Mouse (Mus musculus): ENCODE results near the gene Gimd1. TPM values are rescaled to one million over a fixed set of nuclear protein-coding genes. Genes with fewer than 3 reads are reported as not detected.

Gimd1 gene
- polyA plus RNA-seq (2014; fragmentation: Nextera tagmentation; extraction: Ambion mirVana): 2.7 and 5.0 TPM in 2 replicates

DNA sequence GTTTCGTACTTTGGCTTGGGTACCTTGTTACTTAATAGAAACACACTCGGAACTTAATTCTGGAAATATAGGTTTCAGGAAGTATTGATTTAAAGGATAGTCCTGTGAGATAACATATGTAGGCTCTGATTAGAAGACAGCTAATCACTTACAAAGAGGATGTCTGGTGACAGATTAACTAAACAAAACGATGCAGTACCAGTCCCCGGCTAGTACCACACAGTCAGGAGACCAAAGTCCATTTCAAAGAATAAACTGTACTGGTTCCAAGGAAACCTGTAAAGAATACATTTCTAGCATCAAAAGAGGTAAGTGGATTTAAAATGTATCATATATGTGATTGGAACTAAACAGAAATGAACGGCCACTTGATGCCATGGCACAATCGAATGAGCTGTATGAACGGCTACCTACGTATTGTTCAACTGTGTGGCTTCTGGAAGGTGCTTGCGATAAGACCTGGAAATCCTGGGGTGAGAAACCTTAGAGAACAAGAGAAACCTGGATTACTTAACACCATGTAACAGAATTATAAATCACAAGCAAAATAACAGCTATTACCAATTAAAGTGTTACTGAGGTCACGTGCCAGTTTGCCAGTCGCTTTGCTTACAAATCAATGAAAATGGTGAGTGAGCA is at the start of gene Gimd1:
Gene Gimd1, plus strand, starts transcription at position 220 of the 639 bp plus-strand sequence.
- no peaks in the 10 kb centered on the region for H3K36me3 ChIP-seq (ENCODE audit: control insufficient read depth, insufficient read depth, low read length)
- H3K9me3 ChIP-seq (ENCODE audit: control insufficient read depth, low read length): no peaks in the 10 kb centered on the region
- ATAC-seq (replicated peaks; ENCODE audit: low FRiP score, low TSS enrichment, low read depth) (peak; percentile 71; the same call in 1 of the 2 replicates), DNase-seq (ENCODE audit: low spot score) (no peak)
- H3K4me1 ChIP-seq (replicated peaks; ENCODE audit: control insufficient read depth, insufficient read depth, low read length): no peaks in the 10 kb centered on the region
- H3K27me3 ChIP-seq (replicated peaks; ENCODE audit: control insufficient read depth, insufficient read depth, low read length): no peaks in the 10 kb centered on the region
- H3K27ac ChIP-seq (ENCODE audit: low read depth): no peak within 1 kb of the TSS
- H3K4me2 ChIP-seq (ENCODE audit: low read length): no peak within 1 kb of the TSS
- 74% methylated on average over 11 of the region's 11 CpGs for WGBS
- H3K4me3 ChIP-seq (ENCODE audit: low read depth, low read length): no peak within 1 kb of the TSS
- no peak within 1 kb of the TSS for H3K9ac ChIP-seq (ENCODE audit: low read length)

DNA sequence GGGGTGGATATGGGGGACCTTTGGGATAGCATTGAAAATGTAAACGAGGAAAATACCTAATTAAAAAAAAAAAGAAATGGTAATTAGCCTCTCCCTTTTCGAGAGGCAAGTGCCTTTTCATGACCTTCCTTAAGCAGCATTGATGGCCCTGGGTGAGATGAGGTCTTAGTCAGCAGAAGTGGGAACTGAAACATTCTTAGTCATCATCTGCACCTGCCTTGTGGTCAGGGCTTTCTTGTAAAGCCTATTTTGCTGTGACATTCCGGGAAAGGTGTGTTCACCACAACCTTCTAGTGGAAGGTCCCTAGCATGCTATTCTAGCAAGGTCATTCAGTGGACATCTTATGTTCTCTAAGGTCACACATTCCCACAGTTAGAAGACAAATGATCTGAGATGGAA is 48.4 kb upstream of the Gimd1 start:
- Histone ChIP-seq H3K4me3 (ENCODE audit: low read depth, low read length) (no peak overlapping the region), H3K27ac (ENCODE audit: low read depth) (no peak overlapping the region), H3K9ac (ENCODE audit: low read length) (no peak overlapping the region), H3K27me3 (replicated peaks; ENCODE audit: control insufficient read depth, insufficient read depth, low read length) (no peaks in the 10 kb centered on the region), H3K4me1 (replicated peaks; ENCODE audit: control insufficient read depth, insufficient read depth, low read length) (peaks cover 6% of the 10 kb centered on the region; the same call in 1 of the 2 replicates), H3K4me2 (ENCODE audit: low read length) (no peak overlapping the region), H3K36me3 (ENCODE audit: control insufficient read depth, insufficient read depth, low read length) (no peaks in the 10 kb centered on the region), H3K9me3 (ENCODE audit: control insufficient read depth, low read length) (no peaks in the 10 kb centered on the region)
- ATAC-seq (replicated peaks; ENCODE audit: low FRiP score, low TSS enrichment, low read depth): no peak
- DNase-seq (ENCODE audit: low spot score): no peak
- 87% methylated on average over 3 of the region's 3 CpGs for WGBS

DNA sequence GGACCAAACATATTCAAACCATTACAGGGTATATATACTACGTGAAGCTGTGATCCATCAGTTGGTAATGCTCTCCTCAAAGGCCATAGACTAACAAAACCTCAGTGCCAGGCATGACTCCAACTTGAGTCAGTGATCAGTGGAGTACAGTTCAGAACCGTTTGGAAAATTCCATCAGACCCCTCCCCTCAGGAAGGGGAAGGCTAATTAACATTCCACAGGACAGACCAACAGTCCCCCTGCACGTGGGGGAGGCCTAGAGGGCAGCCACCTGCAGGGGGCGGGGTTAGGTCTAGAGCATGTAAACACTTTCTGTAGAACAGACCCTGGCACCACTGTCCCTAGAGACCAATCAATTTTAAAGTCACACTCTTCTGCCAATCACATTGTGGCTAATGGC is 47.3 kb upstream of the Gimd1 start:
- DNase-seq (ENCODE audit: low spot score) (no peak), ATAC-seq (replicated peaks; ENCODE audit: low FRiP score, low TSS enrichment, low read depth) (no peak)
- no peak overlapping the region for H3K4me2 ChIP-seq (ENCODE audit: low read length)
- WGBS: 48% methylated on average over 4 of the region's 4 CpGs
- no peak overlapping the region for H3K27ac ChIP-seq (ENCODE audit: low read depth)
- H3K4me3 ChIP-seq (ENCODE audit: low read depth, low read length): no peak overlapping the region
- no peaks in the 10 kb centered on the region for H3K36me3 ChIP-seq (ENCODE audit: control insufficient read depth, insufficient read depth, low read length)
- no peaks in the 10 kb centered on the region for H3K9me3 ChIP-seq (ENCODE audit: control insufficient read depth, low read length)
- H3K9ac ChIP-seq (ENCODE audit: low read length): no peak overlapping the region
- peaks cover 6% of the 10 kb centered on the region; the same call in 1 of the 2 replicates for H3K4me1 ChIP-seq (replicated peaks; ENCODE audit: control insufficient read depth, insufficient read depth, low read length)
- no peaks in the 10 kb centered on the region for H3K27me3 ChIP-seq (replicated peaks; ENCODE audit: control insufficient read depth, insufficient read depth, low read length)

DNA sequence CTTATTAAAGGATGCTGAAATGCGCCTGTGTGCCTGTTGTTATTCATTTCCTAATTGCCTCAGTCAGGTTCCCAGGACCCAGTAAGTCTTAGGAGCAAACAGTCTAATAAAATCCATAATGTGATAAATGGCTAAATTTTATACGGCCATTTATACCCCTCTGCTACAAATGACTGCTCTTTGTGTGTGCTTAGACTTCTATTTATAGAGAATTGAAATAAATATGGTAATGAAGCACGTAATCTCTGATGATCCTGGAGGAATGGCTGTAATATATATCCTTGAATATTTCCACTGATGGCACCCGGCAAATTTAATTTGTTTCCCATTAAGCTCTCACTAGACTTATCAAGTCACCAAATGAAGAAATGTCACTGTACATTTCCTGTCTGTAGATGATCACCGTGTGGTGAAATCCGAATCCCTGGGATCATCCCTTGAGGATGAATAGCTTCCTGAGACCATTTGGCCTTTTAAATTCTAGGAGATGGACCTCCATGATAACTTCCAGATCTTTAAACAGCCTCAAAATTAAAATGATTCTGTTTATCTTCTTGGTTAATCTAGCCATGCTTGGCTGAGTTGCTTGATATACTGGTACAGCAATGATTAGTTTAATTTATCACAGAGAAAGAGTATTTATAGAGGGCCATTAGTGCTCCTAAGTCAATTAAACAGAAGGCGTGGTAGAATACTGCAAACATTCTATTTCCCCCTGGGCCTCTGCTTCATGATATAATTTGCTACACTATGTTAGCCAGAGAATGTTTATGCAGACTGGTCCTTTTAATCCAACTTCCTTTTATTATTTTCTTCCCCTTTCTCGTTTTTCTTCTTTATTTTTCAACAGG is 44.3 kb upstream of the Gimd1 start:
- peaks cover 6% of the 10 kb centered on the region; the same call in 1 of the 2 replicates for H3K4me1 ChIP-seq (replicated peaks; ENCODE audit: control insufficient read depth, insufficient read depth, low read length)
- DNase-seq (ENCODE audit: low spot score) (no peak), ATAC-seq (replicated peaks; ENCODE audit: low FRiP score, low TSS enrichment, low read depth) (peak; percentile 53)
- no peak overlapping the region for H3K4me2 ChIP-seq (ENCODE audit: low read length)
- H3K9me3 ChIP-seq (ENCODE audit: control insufficient read depth, low read length): no peaks in the 10 kb centered on the region
- no peak overlapping the region for H3K4me3 ChIP-seq (ENCODE audit: low read depth, low read length)
- no peaks in the 10 kb centered on the region for H3K27me3 ChIP-seq (replicated peaks; ENCODE audit: control insufficient read depth, insufficient read depth, low read length)
- H3K27ac ChIP-seq (ENCODE audit: low read depth): no peak overlapping the region
- 36% methylated on average over 8 of the region's 8 CpGs for WGBS
- no peaks in the 10 kb centered on the region for H3K36me3 ChIP-seq (ENCODE audit: control insufficient read depth, insufficient read depth, low read length)
- no peak overlapping the region for H3K9ac ChIP-seq (ENCODE audit: low read length)

DNA sequence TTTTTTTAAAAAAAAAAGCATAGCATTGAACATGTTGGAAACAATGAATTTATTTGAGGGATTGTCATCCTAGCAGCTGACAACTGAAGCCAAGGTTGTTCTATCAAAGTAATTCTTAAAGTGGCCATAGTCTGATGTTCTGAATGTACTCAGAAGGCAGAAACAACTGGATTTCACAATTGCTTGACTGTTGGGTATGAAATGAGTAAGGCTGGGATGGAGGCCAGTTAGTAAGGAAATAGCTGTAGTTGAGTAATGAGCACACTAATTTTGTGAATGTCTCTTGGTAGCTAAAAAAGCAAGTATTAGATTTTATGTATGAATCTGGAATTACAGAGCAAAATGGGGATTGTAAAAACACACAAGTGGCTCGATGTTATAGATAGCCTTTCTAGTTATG is 41.5 kb upstream of the Gimd1 start:
- no peak for DNase-seq (ENCODE audit: low spot score)
- Histone ChIP-seq H3K4me1 (replicated peaks; ENCODE audit: control insufficient read depth, insufficient read depth, low read length) (peaks cover 6% of the 10 kb centered on the region; the same call in 1 of the 2 replicates), H3K27me3 (replicated peaks; ENCODE audit: control insufficient read depth, insufficient read depth, low read length) (no peaks in the 10 kb centered on the region), H3K9ac (ENCODE audit: low read length) (no peak overlapping the region), H3K9me3 (ENCODE audit: control insufficient read depth, low read length) (no peaks in the 10 kb centered on the region), H3K27ac (ENCODE audit: low read depth) (no peak overlapping the region), H3K36me3 (ENCODE audit: control insufficient read depth, insufficient read depth, low read length) (no peaks in the 10 kb centered on the region), H3K4me3 (ENCODE audit: low read depth, low read length) (no peak overlapping the region), H3K4me2 (ENCODE audit: low read length) (no peak overlapping the region)
- no peak for ATAC-seq (replicated peaks; ENCODE audit: low FRiP score, low TSS enrichment, low read depth)
- WGBS: 88% methylated on average over 1 of the region's 1 CpGs

DNA sequence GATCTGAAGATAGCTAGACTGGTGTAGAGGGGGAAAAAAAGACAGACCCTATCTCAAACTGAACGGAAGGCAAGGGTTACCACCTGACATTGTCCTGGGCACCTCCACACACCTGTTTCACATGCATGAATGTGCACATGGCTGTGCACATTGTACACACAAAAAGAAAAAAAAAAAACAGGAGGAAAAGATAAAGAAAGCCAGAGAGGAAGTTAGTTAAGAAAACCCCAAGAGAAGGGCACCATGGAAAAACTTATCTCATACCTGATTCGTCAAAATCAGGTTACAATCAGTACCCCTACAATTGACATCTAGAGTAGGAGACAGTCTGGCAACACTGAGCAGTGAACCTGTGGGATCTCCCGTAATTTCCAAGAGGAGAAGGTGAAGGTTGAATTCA is 39.6 kb upstream of the Gimd1 start:
- Histone ChIP-seq H3K36me3 (ENCODE audit: control insufficient read depth, insufficient read depth, low read length) (no peaks in the 10 kb centered on the region), H3K27ac (ENCODE audit: low read depth) (no peak overlapping the region), H3K9me3 (ENCODE audit: control insufficient read depth, low read length) (no peaks in the 10 kb centered on the region), H3K9ac (ENCODE audit: low read length) (no peak overlapping the region), H3K4me1 (replicated peaks; ENCODE audit: control insufficient read depth, insufficient read depth, low read length) (peaks cover 6% of the 10 kb centered on the region; the same call in 1 of the 2 replicates), H3K4me3 (ENCODE audit: low read depth, low read length) (no peak overlapping the region), H3K27me3 (replicated peaks; ENCODE audit: control insufficient read depth, insufficient read depth, low read length) (no peaks in the 10 kb centered on the region), H3K4me2 (ENCODE audit: low read length) (no peak overlapping the region)
- WGBS: 80% methylated on average over 3 of the region's 3 CpGs
- ATAC-seq (replicated peaks; ENCODE audit: low FRiP score, low TSS enrichment, low read depth) (no peak), DNase-seq (ENCODE audit: low spot score) (no peak)

DNA sequence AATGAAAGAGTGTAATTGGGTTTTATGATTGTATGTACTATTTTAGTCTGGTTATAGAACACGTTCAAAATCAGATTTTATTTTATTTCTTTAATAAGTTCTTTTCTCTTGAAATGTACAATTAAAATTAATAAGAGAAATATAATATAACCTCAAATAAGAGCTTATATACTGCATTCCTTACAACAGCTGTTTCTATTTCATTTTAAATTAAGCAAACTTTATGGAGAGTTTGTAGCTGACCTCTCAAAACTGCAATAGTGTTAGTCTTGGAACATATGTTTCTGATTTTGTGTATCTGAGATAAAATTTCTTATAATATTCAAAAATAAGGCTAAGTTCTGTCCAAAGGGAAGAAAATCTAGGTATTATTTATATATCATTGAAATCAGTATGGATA is 39.0 kb upstream of the Gimd1 start:
- Histone ChIP-seq H3K27me3 (replicated peaks; ENCODE audit: control insufficient read depth, insufficient read depth, low read length) (no peaks in the 10 kb centered on the region), H3K4me2 (ENCODE audit: low read length) (no peak overlapping the region), H3K27ac (ENCODE audit: low read depth) (no peak overlapping the region), H3K9me3 (ENCODE audit: control insufficient read depth, low read length) (no peaks in the 10 kb centered on the region), H3K36me3 (ENCODE audit: control insufficient read depth, insufficient read depth, low read length) (no peaks in the 10 kb centered on the region), H3K4me1 (replicated peaks; ENCODE audit: control insufficient read depth, insufficient read depth, low read length) (0 out of 2 replicates have a peak, but pooled peaks cover under 1% of the 10 kb centered on the region), H3K4me3 (ENCODE audit: low read depth, low read length) (no peak overlapping the region), H3K9ac (ENCODE audit: low read length) (no peak overlapping the region)
- 65% methylated on average over 1 of the region's 1 CpGs for WGBS
- DNase-seq (ENCODE audit: low spot score) (no peak), ATAC-seq (replicated peaks; ENCODE audit: low FRiP score, low TSS enrichment, low read depth) (no peak)

DNA sequence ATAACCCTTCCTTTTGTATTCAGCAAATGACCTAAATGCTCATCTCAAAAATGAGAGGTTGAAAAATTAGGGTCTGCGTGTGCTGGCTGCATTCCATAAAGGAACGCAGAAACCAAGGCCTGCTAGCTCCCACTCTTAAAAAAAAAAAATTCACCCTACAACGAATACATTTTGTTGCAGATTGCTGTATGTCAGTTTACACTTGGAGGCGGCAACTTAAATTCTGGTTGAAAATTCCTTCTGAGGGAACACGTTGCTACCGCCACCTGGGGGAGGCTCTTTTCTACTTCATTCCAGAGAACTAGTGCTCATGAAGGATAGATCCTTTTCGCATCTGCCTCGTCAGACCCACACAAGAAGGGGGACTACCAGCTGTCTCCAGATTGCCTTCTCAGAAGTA is 879 bp upstream of the Gimd1 start:
- ATAC-seq (replicated peaks; ENCODE audit: low FRiP score, low TSS enrichment, low read depth): no peak

More for the DNA sequence above, 879 bp upstream of the Gimd1 start:
- Histone ChIP-seq H3K4me2 (ENCODE audit: low read length) (no peak overlapping the region), H3K27ac (ENCODE audit: low read depth) (no peak overlapping the region), H3K27me3 (replicated peaks; ENCODE audit: control insufficient read depth, insufficient read depth, low read length) (no peaks in the 10 kb centered on the region), H3K36me3 (ENCODE audit: control insufficient read depth, insufficient read depth, low read length) (no peaks in the 10 kb centered on the region), H3K9ac (ENCODE audit: low read length) (no peak overlapping the region), H3K9me3 (ENCODE audit: control insufficient read depth, low read length) (no peaks in the 10 kb centered on the region), H3K4me1 (replicated peaks; ENCODE audit: control insufficient read depth, insufficient read depth, low read length) (no peaks in the 10 kb centered on the region), H3K4me3 (ENCODE audit: low read depth, low read length) (no peak overlapping the region)
- 26% methylated on average over 8 of the region's 8 CpGs for WGBS
- DNase-seq (ENCODE audit: low spot score): peak; percentile 55

Measured in intestine, embryonic 14.5 days (tissue).